Mouse (Mus musculus) frontal cortex, adult 2 months (tissue): ENCODE data around the gene Ano6. TPM values are rescaled to one million over a fixed set of nuclear protein-coding genes. Genes with fewer than 3 reads are reported as not detected.

Experiments used
- DNase-seq, 2 experiments: peaks; one replicate each; pipeline ENCODE4 v3.0.0; 2022; ENCODE audit warnings: low spot score in 1 of 2; ENCODE audit errors: extremely low spot score in 1 of 2
- polyA plus RNA-seq: library from polyadenylated mRNA; depleted of rRNA; stranded (reverse); fragments of >200 nt; gene quantifications from 2 replicates; pipeline ENCODE4 v1.2.3, GENCODE M21; 2012

Ano6 gene
- polyA plus RNA-seq, 1 experiment: 27.7 TPM

DNA sequence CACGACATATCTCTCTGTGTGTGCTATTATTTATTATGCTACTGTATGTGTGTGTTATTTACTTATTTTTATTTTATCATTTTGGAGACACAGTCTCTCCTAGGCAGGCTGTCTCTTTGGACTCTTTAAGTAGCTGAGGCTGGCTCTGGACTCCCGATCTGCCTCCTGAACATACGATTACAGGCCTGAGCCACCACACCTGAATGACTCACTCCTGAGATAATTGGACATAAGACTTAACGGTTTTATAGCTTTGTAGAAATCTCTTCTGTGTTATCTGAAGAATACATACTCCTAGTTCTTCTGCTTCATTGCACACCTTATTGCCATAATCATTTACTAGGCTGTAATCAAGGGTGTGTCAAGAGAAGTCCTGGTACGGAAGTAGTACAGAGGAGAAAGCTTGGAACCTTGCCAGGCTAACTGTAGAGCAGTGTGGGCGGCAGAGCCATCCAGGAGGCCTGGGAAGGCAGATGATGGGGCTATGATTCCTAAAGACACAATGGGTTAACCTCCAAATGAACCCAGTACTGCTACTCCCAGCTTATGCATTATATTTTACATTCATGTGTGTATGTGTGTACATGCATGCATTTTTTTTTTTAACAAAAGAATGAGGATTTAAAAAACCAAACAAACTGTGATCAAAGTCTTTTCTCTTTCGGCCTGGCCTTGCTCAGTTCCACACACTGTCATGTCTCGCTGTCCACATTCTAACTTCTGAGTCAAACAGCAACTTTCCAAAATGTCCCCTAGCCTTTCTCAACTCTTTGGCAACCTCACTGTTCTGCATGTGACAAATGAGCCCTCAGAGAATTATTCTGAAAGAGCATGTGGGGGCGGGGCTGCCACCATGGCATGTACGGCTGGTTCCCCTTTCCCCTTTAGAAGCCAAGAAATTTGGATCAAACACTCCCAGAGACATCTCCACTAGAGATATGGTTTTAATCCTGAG lies 4.2 kb downstream of the Ano6 start:
- DNase-seq: no peak

DNA sequence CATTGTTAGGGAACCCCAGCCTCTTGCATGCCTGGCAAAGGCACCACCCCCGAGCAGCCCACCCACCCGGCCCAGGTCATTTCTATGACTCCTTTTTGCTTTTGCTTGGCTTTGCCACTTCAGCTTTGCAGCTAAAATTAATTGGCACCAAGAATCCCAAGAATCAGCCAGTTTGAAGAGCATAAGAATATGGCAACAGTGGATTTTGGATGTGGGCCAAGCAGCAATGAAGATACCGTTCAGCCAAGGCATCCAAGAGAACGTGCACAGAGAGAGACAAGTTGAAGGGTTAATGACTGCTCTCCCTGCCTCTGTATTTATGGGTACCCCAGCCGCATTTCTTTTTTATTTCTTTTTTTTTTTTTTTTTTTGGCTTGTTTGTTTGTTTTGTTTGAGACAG lies 5.4 kb downstream of the Ano6 start:
- DNase-seq: no peak

- no peak for DNase-seq
These were observed 6.7 kb downstream of the Ano6 start for GRCm38 (mm10) chr15:95797144-95797983.

- no peak for DNase-seq
These were observed 7.6 kb downstream of the Ano6 start for GRCm38 (mm10) chr15:95798266-95798665.

DNA sequence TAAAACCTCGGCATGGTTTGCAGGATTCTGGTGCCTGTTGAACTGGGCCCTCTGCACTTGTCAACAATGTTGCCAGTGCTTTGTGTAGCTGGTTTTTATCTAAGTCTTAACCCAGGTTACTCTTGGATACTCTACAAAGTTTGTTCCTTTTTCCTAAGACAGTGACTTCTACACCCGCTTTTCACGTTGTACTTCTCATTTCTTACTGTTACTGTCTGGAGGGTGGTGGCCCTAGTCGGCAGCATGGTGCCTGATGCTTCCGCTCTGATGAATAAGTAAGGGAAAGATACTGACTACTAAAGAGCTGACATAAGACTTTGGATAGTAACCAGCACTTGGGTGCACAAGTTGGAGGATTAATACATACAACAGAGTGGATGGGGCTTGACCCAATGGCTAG lies 9.0 kb downstream of the Ano6 start:
- DNase-seq: no peak

- no peak for DNase-seq
These were observed 9.4 kb downstream of the Ano6 start for GRCm38 (mm10) chr15:95800051-95800450.

GRCm38 (mm10) chr15:95801261-95801979 lies 10.8 kb downstream of the Ano6 start:
- no peak for DNase-seq

DNA sequence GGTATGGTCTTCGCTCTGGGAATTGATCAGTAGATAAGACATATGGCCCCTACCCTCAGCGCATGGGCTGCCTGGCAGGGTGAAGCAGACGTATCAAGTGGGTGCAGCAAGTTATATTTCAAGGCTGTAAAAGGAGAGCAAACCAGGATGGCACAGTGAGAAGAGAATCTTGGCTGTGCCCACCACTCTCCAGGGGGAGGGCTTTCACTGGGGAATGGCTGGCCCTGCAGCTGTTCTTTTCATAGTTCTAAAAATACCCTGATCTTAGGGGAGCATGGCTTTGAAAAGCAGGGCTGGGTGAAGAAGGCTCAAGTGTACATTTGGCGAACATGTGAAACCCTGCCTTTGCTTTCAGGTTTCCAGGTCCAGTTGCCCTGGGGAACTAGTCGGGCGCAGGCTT lies 11.5 kb downstream of the Ano6 start:
- peak in 1 of 2 experiments; percentile 29 for DNase-seq

DNA sequence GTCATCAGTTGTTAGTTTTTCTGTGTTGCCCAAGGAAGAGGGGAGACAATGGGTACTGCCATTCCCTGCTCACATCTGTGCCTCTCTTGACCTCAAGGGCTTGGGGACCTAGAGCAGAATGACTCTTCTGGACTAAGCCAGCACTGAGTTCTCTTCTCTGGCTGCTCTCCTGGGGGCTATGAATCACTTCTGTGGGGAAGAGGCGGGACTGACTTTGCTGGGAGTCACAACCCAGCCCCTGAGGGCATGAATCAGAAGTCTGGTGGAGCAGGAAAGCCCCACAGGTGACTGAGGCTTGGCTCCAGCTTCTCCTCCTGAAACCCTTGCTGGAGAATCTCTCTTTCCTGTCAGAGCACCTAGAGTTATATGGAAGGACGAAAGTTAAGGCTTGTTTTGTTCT lies 12.1 kb downstream of the Ano6 start:
- no peak for DNase-seq

DNA sequence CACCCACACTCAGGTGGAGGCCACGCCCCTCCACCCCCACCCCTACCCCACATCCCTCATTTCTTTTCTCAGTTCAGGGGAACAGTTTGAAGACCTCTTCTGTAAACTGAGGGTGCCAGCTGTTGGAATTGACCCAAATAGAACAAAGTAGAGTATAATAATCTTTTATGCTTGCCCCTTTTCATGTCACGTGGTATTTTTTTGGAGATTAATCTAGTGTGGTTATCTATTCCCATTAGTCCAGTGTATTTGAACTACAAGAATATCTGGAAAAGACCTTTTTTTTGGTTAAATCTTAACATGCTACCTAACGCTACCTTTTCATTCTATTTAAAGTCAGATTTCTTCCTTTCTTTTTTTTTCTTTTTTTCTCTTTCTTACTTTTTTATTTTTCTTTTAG lies 12.8 kb downstream of the Ano6 start:
- no peak for DNase-seq

GRCm38 (mm10) chr15:95804255-95804654 lies 13.6 kb downstream of the Ano6 start:
- peak; percentile 66 to 82 for DNase-seq

DNA sequence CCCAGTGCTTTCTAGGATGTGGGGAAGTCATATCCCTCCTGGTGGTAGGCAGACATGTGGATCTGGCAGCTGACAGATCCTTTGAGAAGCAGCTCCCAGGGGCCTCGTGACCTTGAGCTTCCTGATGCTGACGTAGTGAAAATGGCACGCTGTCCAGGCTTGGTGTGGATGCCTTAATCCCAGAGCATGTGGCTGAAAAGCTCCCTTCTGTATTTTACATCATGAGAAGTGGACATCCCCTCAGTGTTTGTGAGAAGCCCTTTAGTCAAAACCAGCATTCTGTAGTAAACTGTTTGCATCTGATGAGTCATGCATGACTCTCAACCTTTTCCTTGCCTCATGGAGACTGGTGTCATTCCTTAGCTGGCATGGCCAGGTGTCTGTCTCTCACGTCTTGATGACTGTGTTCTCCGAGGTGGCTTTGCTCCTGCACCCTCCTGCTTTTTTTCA lies 14.4 kb downstream of the Ano6 start:
- no peak for DNase-seq

- no peak for DNase-seq
These were observed 17.3 kb downstream of the Ano6 start for GRCm38 (mm10) chr15:95807908-95808307.

GRCm38 (mm10) chr15:95810357-95810761 lies 19.7 kb downstream of the Ano6 start:
- no peak for DNase-seq

- DNase-seq: no peak
These were observed 22.4 kb downstream of the Ano6 start for GRCm38 (mm10) chr15:95812821-95813571.

GRCm38 (mm10) chr15:95817501-95817900 lies 26.9 kb downstream of the Ano6 start:
- peak; percentile 73 to 79 for DNase-seq

GRCm38 (mm10) chr15:95819249-95820035 lies 28.8 kb downstream of the Ano6 start:
- DNase-seq: no peak

- no peak for DNase-seq
These were observed 29.5 kb downstream of the Ano6 start for GRCm38 (mm10) chr15:95820142-95820541.

GRCm38 (mm10) chr15:95820678-95821077 lies 30.0 kb downstream of the Ano6 start:
- DNase-seq: no peak
